Mouse (Mus musculus) megakaryocyte, embryonic 14.5 days (primary cell): ENCODE measurements at regions not wholly inside any gene's neighbourhood (a gene's known extent, or its start where the extent isn't known, plus 50 kb on each side); places are given as distances from the start of the nearest gene placed in this dataset.

Experiments used
- FLI1 ChIP-seq: IDR thresholded peaks from 2 replicates; pipeline ENCODE4 v1.6.1; 2012; ENCODE audit warnings: low read length, inconsistent platforms, mixed read lengths
- GATA1 ChIP-seq: IDR thresholded peaks from 3 replicates; pipeline ENCODE4 v1.6.1; 2012; ENCODE audit warnings: mixed read lengths, low read length, inconsistent platforms, borderline replicate concordance

DNA sequence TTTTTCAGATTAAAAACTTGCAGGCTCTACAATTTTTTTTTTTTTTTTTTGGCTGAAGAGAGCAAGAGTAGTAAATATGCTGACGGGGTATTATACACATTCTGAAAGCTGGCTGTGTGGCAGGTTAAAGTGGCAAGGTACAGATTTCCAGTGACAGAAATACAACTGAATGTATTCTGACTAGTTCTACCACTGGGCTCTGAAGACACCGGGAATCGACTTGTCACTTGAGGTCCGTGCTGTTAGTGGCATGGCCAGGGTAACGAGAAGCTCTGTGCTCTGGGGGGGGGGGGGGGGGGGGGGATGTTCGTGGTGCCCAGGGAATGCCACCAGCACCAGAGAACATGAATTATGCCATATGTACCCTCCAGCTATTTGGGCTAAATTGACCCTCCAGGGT, 124.7 kb downstream of the Tmem38b start:
- TF ChIP-seq GATA1 (no peak), FLI1 (no peak)
